Mouse (Mus musculus): Measurements from ENCODE around the gene Mrps18b. TPM values are rescaled to one million over a fixed set of nuclear protein-coding genes. Genes with fewer than 3 reads are reported as not detected.

Mrps18b gene
- polyA plus RNA-seq, 1 experiment from 2014 or later, result 83.0 TPM

DNA sequence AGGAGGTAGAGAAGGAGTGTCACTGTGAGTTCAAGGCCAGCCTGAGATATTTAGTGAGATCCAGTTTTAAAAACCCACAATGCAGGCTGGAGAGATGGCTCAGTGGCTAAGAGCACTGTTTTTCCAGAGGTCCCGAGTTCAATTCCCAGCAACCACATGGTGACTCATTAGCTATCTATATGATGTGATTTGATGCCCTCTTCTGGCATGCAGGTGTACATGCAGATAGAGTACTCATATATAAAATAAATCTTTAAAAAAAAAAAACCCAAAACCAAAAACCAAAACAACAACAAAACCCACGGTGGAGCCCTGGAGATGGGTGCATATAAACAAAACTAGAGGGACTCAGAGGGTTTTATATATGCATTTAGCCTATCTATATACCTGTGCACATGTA, 8.6 kb downstream of the Mrps18b start:
- in situ Hi-C loops (cut with MboI; ENCODE audit: low pct_unique_long_range_greater_than_20kb), result loop anchor here (25.0 kb wide), 1 partner anchor 1795 kb away; the partner anchor contains the start of genes Brd2 and H2-DMa
- no peak for TF ChIP-seq CTCF (IDR thresholded peaks at IDR 0.05)
- no peak for ATAC-seq
- no peak for DNase-seq (ENCODE audit: low read depth, low spot score)
- ChIA-PET CTCF (interaction anchor here (1.4 to 2.2 kb wide), 3 partner anchors 11 to 72 kb away, joined by 5 to 8 read pairs (median 5); no protein-coding TSS in a partner anchor), POLR2A (interaction anchor here (0.8 to 1.4 kb wide), 3 partner anchors 11 to 75 kb away, joined by 3 to 4 read pairs (median 4); no protein-coding TSS in a partner anchor)
- no peaks in the 10 kb centered on the region for H3K27me3 ChIP-seq

DNA sequence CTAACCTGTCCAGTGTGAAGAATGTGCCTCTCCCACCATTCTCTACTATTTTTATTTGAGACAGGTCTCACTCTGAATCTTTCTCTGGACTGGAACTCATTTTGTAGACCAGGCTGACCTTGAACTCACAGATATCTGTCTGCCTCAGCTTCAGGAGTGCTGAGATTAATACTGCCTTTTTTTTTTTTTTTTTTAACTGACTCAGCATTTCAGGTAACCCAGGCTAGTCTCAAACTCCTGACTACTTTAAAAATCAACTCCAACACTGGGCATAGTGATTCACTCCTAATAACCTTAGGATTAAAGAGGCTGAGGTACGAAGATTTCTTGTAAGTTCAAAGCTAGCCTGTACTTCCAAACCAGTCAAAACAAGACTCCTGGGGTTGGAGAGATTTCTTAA, 10.6 kb downstream of the Mrps18b start:
- in situ Hi-C loops (cut with MboI; ENCODE audit: low pct_unique_long_range_greater_than_20kb), result loop anchor here (25.0 kb wide), 1 partner anchor 1793 kb away; the partner anchor contains the start of genes Brd2 and H2-DMa
- ATAC-seq, result no peak
- POLR2A ChIA-PET, result no interaction called here
- H3K27me3 ChIP-seq, result no peaks in the 10 kb centered on the region
- DNase-seq (ENCODE audit: low read depth, low spot score), result no peak
- CTCF ChIA-PET, result interaction anchor here (0.7 to 2.2 kb wide), 2 partner anchors 10 to 32 kb away, joined by 3 to 8 read pairs; partner anchors contain the start of gene Mrps18b
- TF ChIP-seq CTCF (IDR thresholded peaks at IDR 0.05), result no peak

DNA sequence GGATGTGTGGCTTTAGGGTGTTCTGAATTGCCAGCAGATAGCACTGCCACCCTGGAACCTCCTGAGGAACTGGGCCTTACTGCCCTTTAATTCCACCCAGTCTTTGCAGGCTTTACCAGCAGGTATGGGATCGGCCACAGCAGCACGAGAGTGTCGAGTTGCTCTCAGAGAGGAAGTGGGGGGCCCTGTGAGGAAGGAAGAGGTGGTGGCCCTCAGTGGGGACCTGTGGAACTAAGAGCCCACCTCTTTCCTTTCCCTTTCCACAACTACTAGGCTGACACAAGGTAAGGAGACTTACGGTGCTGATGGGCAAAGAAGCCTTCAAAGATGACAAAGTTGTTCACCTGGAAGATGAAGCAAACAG, 12.2 kb downstream of the Mrps18b start:
- ChIA-PET POLR2A (no interaction called here), CTCF (no interaction called here)
- TF ChIP-seq CTCF (IDR thresholded peaks at IDR 0.05), result no peak
- in situ Hi-C loops (cut with MboI; ENCODE audit: low pct_unique_long_range_greater_than_20kb), result loop anchor here (25.0 kb wide), 1 partner anchor 1792 kb away; the partner anchor contains the start of genes Brd2 and H2-DMa
- no peak for DNase-seq (ENCODE audit: low read depth, low spot score)
- no peaks in the 10 kb centered on the region for H3K27me3 ChIP-seq
- ATAC-seq, result no peak

DNA sequence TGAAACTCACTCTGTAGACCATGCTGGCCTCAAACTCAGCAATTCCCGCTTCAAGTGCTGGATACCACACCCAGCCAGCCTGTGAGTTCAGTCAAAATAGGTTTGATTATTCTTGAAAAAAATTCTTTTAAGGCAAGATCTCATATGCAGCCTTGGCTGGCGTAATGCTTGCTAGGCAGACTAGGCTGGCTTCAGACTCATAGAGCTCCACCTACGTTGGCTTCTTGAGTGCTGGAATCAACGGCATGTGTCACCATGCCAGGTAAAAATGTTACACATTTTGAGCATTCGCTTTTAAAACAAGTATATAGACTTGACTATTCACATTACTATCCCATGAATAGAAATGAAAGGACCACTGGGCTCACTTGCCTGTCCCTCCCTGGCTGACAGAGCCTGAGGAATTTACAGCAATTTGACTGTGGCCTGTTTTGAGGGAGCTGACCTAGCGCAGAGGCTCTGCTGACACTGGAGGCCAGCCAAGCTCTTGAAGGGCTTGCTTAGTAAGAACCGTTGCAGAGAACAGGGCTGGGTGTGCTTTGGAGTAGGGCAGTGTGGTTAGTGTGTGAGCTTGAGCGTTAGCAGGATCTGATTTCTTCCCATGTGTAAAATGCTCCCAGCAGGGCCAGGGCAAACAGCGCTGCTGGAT, 12.7 kb downstream of the Mrps18b start:
- H3K27me3 ChIP-seq, result no peaks in the 10 kb centered on the region
- POLR2A ChIA-PET, result interaction anchor here (1.1 to 1.2 kb wide), 2 partner anchors 9 to 10 kb away, joined by 3 to 4 read pairs; no protein-coding TSS in a partner anchor
- no peak for TF ChIP-seq CTCF (IDR thresholded peaks at IDR 0.05)
- DNase-seq (ENCODE audit: low read depth, low spot score) (peak; percentile 68), ATAC-seq (peak; percentile 72)
- in situ Hi-C loops (cut with MboI; ENCODE audit: low pct_unique_long_range_greater_than_20kb), result loop anchor here (25.0 kb wide), 1 partner anchor 1791 kb away; the partner anchor contains the start of genes Brd2 and H2-DMa
- CTCF ChIA-PET, result interaction anchor here (1.4 kb wide), 1 partner anchor 24 kb away, joined by 5 read pairs; the partner anchor contains the start of gene Dhx16

DNA sequence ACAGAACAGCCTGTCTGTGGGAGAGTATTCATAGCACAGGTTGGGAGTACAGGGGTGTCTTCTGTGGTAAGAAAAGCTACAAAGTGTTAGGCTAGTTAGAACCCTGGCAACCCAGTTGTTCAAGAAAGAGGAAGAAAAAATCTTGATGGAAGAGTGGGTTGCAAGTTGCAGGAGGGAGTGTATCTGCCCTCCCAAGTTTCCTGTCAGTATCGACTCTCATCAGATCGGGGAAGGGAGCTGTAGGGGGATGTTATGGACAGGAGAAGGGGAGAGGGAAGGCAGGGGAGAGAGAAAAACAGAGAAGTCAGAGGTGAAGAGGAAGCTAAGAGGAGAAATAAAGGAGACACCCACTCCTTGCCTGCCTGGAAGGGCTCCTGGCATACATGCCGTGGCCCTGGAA, 15.6 kb downstream of the Mrps18b start:
- no peak for TF ChIP-seq CTCF (IDR thresholded peaks at IDR 0.05)
- ChIA-PET CTCF (interaction anchor here (1.0 kb wide), 1 partner anchor 20 kb away, joined by 3 read pairs; no protein-coding TSS in a partner anchor), POLR2A (interaction anchor here (0.6 to 1.9 kb wide), 4 partner anchors 9 to 84 kb away, joined by 3 to 5 read pairs (median 4); partner anchors contain the start of genes Dhx16 and Tubb5)
- no peaks in the 10 kb centered on the region for H3K27me3 ChIP-seq
- in situ Hi-C loops (cut with MboI; ENCODE audit: low pct_unique_long_range_greater_than_20kb), result loop anchor here (25.0 kb wide), 1 partner anchor 1788 kb away; the partner anchor contains the start of genes Brd2 and H2-DMa
- ATAC-seq (no peak), DNase-seq (ENCODE audit: low read depth, low spot score) (no peak)

DNA sequence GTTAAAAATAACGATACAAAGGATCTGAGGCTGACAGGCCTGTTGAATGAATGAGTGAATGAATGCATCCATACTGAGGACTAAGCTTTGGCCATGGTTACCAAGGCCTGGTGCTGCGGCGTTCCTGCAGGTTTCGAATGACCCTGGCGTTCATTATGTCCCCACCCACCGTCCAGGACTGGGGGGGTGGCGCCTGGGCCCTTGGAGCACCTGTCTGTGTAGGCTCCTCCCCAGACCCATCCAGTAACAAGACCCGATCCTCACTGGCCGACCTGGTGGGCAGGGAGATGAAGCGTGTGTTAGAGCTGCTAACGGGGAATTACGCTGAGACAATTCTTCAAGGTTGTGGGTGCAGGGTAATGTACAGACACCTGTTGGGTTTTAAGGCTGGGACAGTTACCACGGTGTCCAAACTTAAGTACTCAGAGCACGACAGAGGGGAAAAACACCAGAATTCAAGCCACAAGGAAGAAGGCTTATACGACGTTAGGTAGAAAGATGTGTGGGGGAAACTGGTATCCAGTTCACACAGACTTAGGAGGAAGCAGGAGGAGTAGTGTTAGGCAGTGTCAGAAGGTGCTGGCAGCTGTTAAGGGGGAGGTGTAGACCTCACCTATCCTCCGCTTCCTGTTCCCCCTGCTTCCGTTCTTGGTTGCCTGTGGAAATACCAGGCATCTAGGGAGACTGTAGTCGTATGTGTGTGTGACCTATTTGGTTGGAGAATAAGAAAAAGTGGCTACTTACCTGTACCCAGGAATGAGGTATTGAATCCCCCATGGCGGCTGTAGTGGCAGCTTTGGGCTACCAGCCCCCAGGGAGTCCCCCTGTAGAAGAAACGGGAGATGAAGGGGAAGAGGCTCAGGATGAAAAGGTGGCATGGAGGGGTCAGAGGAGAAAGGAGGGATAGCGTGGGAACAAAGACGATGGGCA, 18.3 kb downstream of the Mrps18b start:
- ChIA-PET POLR2A (interaction anchor here (1.3 to 1.8 kb wide), 3 partner anchors 18 to 21 kb away, joined by 3 to 4 read pairs (median 4); partner anchors contain the start of genes Dhx16, Mrps18b and Ppp1r10), CTCF (interaction anchor here (1.0 kb wide), 1 partner anchor 23 kb away, joined by 3 read pairs; no protein-coding TSS in a partner anchor)
- TF ChIP-seq CTCF (IDR thresholded peaks at IDR 0.05), result no peak
- in situ Hi-C loops (cut with MboI; ENCODE audit: low pct_unique_long_range_greater_than_20kb), result no loop called here
- peak; percentile 4 for ATAC-seq
- DNase-seq (ENCODE audit: low read depth, low spot score), result no peak
- H3K27me3 ChIP-seq, result no peaks in the 10 kb centered on the region

DNA sequence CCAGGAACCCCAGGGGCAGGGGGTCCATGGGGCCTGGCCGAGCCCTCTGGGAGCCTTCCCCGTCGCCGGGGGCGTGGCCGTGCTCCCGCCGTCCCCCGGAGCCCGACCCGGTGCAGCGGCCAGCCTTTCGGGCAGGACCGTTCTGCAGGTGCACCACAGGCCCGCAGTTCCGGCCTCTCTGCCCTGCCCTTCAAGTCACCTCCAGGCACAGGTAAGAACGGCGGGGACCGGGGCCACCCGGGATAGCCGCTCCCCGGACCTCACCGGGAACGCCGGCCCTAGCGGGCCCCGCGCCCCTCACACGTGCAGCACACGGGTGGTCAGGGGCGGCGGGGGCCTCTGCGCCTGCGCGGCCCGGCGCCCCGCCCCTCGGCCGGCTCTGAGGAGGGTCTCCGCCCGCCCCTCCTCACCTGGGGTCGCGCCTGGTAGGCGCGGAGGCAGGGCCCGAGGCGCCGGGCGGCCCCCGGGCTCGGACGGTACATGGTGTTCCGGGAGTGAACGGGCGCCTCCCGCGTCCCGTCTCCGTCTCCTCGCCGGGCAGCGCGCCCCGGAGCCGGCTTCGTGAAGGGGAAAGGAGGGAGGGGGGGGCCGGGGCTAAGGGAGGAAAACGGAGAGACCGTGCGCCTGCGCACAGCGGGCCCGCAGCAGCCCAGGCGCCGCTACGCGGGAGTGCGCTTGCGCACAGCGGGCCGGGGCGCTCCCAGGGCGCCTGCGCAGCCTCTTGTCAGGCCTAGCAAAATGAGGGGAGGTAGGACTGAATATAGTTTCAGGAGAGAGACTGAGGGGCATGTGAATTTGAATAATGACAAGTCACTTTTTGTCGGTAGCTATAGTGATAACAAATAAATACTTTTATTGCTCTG, 19.2 kb downstream of the Mrps18b start, which contains the start of gene 2310061I04Rik:
2310061I04Rik (minus strand) TSS at position 651 of the 863 bp plus-strand sequence.
- CTCF ChIA-PET, result interaction anchor here (1.0 kb wide), 1 partner anchor 23 kb away, joined by 3 read pairs; no protein-coding TSS in a partner anchor
- H3K27me3 ChIP-seq, result no peaks in the 10 kb centered on the region
- POLR2A ChIA-PET, result interaction anchor here (1.3 to 1.8 kb wide), 3 partner anchors 17 to 19 kb away, joined by 4 to 5 read pairs (median 4); partner anchors contain the start of genes Dhx16, Mrps18b and Ppp1r10
- no peak for TF ChIP-seq CTCF (IDR thresholded peaks at IDR 0.05)
- no peak for DNase-seq (ENCODE audit: low read depth, low spot score)
- in situ Hi-C loops (cut with MboI; ENCODE audit: low pct_unique_long_range_greater_than_20kb), result no loop called here
- peak; percentile 48 for ATAC-seq

DNA sequence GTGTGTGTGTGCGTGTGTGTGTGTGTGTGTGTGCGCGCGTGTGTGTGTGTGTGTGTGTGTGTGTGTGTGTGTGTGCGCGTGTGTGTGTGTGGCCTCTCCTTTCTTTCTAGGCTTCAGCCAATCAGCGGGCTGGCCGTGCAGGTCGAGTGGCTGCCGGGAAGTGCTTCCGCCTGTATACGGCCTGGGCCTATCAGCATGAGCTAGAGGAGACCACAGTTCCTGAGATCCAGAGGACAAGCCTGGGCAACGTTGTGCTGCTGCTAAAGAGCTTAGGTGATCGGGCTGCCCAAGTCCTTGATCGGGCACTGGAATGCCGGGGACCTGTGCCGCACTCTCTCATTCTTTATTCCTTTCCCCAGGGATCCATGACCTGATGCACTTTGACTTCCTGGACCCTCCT, 28.5 kb downstream of the Mrps18b start:
- CTCF ChIA-PET, result interaction anchor here (1.2 kb wide), 1 partner anchor 13 kb away, joined by 3 read pairs; no protein-coding TSS in a partner anchor
- in situ Hi-C loops (cut with MboI; ENCODE audit: low pct_unique_long_range_greater_than_20kb), result no loop called here
- no peak for ATAC-seq
- DNase-seq (ENCODE audit: low read depth, low spot score), result no peak
- TF ChIP-seq CTCF (IDR thresholded peaks at IDR 0.05), result no peak
- H3K27me3 ChIP-seq, result no peaks in the 10 kb centered on the region
- POLR2A ChIA-PET, result no interaction called here

DNA sequence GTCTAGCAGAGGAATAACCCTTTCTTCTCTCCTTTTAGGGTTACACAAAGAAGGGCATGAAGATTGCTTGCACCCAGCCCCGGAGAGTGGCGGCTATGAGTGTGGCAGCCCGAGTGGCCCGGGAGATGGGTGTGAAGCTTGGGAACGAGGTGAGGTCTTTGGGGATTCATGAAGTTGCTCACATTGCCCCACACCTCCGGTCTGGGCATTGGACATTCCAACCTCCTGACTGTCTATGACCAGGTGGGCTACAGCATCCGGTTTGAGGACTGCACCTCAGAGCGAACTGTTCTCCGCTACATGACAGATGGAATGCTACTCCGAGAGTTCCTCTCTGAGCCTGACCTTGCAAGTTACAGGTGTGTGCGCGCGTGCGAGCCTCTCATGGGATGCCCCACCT, 32.4 kb downstream of the Mrps18b start:
- in situ Hi-C loops (cut with MboI; ENCODE audit: low pct_unique_long_range_greater_than_20kb), result no loop called here
- CTCF ChIA-PET, result no interaction called here
- POLR2A ChIA-PET, result no interaction called here
- no peaks in the 10 kb centered on the region for H3K27me3 ChIP-seq
- TF ChIP-seq CTCF (IDR thresholded peaks at IDR 0.05), result no peak
- DNase-seq (ENCODE audit: low read depth, low spot score) (no peak), ATAC-seq (no peak)

Measured in Patski (cell line).